Mouse (Mus musculus): ENCODE results near the gene Slc22a12. TPM values are rescaled to one million over a fixed set of nuclear protein-coding genes. Genes with fewer than 3 reads are reported as not detected.

Slc22a12 gene
- polyA plus RNA-seq, 1 experiment = not detected

DNA sequence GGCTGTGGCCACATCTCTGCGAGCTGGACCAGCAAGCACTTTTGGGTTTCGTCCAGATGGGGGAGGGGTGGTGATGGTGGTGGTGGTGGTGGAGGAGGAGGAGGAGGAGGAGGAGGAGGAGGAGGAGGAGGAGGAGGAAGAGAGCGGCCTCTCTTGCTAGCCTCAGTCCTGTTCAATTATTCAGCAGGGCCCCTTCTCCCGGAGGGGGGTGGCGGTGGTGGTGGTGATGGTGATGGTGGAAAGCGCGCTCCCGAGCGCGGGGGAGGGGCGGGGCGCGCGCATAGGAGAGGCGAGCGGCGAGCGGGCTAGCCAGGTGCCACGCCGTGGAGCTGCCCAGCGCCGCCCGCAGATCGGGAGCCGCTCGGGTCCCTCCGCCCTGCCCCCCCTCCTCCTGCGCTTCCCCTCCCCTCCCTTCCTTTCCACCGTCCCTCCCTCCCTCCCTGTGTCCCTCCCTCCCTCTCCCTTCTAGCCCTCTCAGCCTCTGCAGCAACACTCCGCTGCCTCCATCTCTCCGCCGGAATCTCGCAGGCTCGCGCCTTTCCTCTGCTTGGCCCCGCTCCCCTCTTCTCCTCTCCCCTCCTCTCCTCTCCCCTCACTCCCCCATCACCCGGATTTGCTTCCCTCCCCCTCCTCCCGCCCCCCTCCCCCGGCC is 45.6 kb downstream of the Slc22a12 start:
- Histone ChIP-seq H3K4me3 (ENCODE audit: insufficient read depth, low read length) (no peak overlapping the region), H3K27ac (ENCODE audit: insufficient read depth, low read length) (no peak overlapping the region), H3K4me1 (ENCODE audit: control insufficient read depth, insufficient read depth, low read length) (no peaks in the 10 kb centered on the region)
- TF ChIP-seq CTCF (IDR thresholded peaks at IDR 0.05; ENCODE audit: borderline replicate concordance, insufficient read depth, low read length) (no peak), POLR2A (IDR thresholded peaks at IDR 0.05; ENCODE audit: low read depth, low read length) (no peak)

DNA sequence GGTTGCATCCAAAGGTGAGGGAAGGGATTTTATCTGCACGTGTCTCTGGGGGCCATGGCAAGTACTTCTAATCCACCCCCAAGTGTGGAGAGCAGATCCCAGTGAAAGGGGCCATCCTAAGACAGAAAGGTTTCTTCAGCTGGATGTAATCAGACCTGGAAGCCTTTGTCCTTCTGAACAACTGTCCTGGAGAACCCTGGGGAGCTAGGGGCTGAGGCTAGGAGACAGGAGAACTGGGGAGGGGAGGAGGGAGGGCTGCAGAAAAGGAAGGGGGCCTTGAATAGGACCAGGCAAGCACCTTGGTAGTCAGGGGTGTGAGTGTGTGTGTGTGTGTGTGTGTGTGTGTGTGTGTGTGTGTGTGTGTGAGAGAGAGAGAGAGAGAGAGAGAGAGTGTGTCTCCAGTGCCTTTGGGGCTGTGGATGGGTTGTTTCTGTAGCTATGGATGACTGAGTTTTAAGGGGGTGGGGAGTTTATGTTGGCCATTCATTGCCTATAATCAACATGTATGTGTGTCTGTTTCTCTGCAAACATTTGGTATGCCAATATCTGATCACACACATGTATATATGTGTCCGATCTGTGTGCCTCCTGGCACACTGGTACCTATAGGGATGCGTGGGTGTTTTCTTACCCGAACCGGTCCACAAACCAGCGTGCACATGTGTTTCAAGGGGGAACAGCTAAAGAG is 46.2 kb downstream of the Slc22a12 start:
- no peaks in the 10 kb centered on the region for H3K4me1 ChIP-seq (ENCODE audit: control insufficient read depth, insufficient read depth, low read length)
- no peak for TF ChIP-seq POLR2A (IDR thresholded peaks at IDR 0.05; ENCODE audit: low read depth, low read length)
- TF ChIP-seq CTCF (IDR thresholded peaks at IDR 0.05; ENCODE audit: borderline replicate concordance, insufficient read depth, low read length) = no peak
- H3K4me3 ChIP-seq (ENCODE audit: insufficient read depth, low read length) = no peak overlapping the region
- no peak overlapping the region for H3K27ac ChIP-seq (ENCODE audit: insufficient read depth, low read length)

GRCm38 (mm10) chr19:6495714-6496113 is 47.1 kb downstream of the Slc22a12 start:
- no peaks in the 10 kb centered on the region for H3K4me1 ChIP-seq (ENCODE audit: control insufficient read depth, insufficient read depth, low read length)
- H3K4me3 ChIP-seq (ENCODE audit: insufficient read depth, low read length) = no peak overlapping the region
- TF ChIP-seq POLR2A (IDR thresholded peaks at IDR 0.05; ENCODE audit: low read depth, low read length) (no peak), CTCF (IDR thresholded peaks at IDR 0.05; ENCODE audit: borderline replicate concordance, insufficient read depth, low read length) (no peak)
- H3K27ac ChIP-seq (ENCODE audit: insufficient read depth, low read length) = no peak overlapping the region

- no peak overlapping the region for H3K4me3 ChIP-seq (ENCODE audit: insufficient read depth, low read length)
- TF ChIP-seq POLR2A (IDR thresholded peaks at IDR 0.05; ENCODE audit: low read depth, low read length) (no peak), CTCF (IDR thresholded peaks at IDR 0.05; ENCODE audit: borderline replicate concordance, insufficient read depth, low read length) (no peak)
Measured at GRCm38 (mm10) chr19:6494504-6495170, 48.2 kb downstream of the Slc22a12 start.

DNA sequence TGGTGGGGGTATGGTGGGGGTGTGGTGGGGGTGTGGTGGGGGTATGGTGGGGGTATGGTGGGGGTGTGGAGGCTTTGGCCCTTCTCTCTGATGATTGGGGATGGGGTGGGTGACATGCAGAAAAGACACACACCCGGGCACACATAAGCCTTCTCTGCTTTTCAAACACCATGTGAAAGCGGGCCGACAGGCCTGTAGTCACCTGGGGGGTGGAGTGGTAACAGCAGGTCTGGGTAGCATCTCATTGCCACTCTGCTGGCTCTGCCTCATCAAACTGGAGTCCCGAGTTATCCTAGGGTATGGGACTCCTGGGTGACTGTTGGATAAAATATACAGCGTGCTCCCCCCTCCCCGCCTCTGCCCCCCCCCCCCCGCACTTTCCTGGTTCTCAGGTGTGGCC is 48.8 kb downstream of the Slc22a12 start:
- Histone ChIP-seq H3K27ac (ENCODE audit: insufficient read depth, low read length) (no peak overlapping the region), H3K4me3 (ENCODE audit: insufficient read depth, low read length) (no peak overlapping the region), H3K4me1 (ENCODE audit: control insufficient read depth, insufficient read depth, low read length) (no peaks in the 10 kb centered on the region)
- no peak for TF ChIP-seq POLR2A (IDR thresholded peaks at IDR 0.05; ENCODE audit: low read depth, low read length)
- no peak for TF ChIP-seq CTCF (IDR thresholded peaks at IDR 0.05; ENCODE audit: borderline replicate concordance, insufficient read depth, low read length)

More at GRCm38 (mm10) chr19:6494504-6495170, 48.2 kb downstream of the Slc22a12 start:
- Histone ChIP-seq H3K27ac (ENCODE audit: insufficient read depth, low read length) (no peak overlapping the region), H3K4me1 (ENCODE audit: control insufficient read depth, insufficient read depth, low read length) (no peaks in the 10 kb centered on the region)

- TF ChIP-seq POLR2A (IDR thresholded peaks at IDR 0.05; ENCODE audit: low read depth, low read length) (no peak), CTCF (IDR thresholded peaks at IDR 0.05; ENCODE audit: borderline replicate concordance, insufficient read depth, low read length) (no peak)
- no peaks in the 10 kb centered on the region for H3K4me1 ChIP-seq (ENCODE audit: control insufficient read depth, insufficient read depth, low read length)
- H3K27ac ChIP-seq (ENCODE audit: insufficient read depth, low read length) = no peak overlapping the region
- no peak overlapping the region for H3K4me3 ChIP-seq (ENCODE audit: insufficient read depth, low read length)
Measured at GRCm38 (mm10) chr19:6493219-6493618, 49.6 kb downstream of the Slc22a12 start.

- H3K27ac ChIP-seq (ENCODE audit: insufficient read depth, low read length) = no peak overlapping the region
- TF ChIP-seq CTCF (IDR thresholded peaks at IDR 0.05; ENCODE audit: borderline replicate concordance, insufficient read depth, low read length) (peak; percentile 78; the same call in 1 of the 2 replicates), POLR2A (IDR thresholded peaks at IDR 0.05; ENCODE audit: low read depth, low read length) (no peak)
- H3K4me3 ChIP-seq (ENCODE audit: insufficient read depth, low read length) = no peak overlapping the region
- H3K4me1 ChIP-seq (ENCODE audit: control insufficient read depth, insufficient read depth, low read length) = no peaks in the 10 kb centered on the region
Measured at GRCm38 (mm10) chr19:6492124-6492523, 50.7 kb downstream of the Slc22a12 start.

DNA sequence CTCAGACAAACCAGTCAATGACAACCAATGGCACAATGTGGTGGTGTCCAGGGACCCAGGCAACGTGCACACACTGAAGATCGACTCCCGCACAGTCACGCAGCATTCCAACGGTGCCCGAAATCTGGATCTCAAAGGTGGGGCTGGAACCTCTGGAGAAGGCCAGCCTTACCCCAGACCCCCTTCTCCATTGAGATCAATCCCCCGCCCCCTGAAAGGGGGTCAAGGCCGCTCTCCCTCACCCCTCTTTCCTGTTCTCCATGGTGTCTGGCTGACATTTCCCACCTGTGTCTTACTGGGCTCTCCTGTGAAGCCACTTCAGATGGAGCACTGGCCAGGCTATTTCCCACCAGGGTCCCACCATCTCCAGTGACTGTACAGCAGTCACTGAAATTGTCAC is 51.3 kb downstream of the Slc22a12 start:
- Histone ChIP-seq H3K27ac (ENCODE audit: insufficient read depth, low read length) (no peak overlapping the region), H3K4me1 (ENCODE audit: control insufficient read depth, insufficient read depth, low read length) (no peaks in the 10 kb centered on the region), H3K4me3 (ENCODE audit: insufficient read depth, low read length) (no peak overlapping the region)
- TF ChIP-seq POLR2A (IDR thresholded peaks at IDR 0.05; ENCODE audit: low read depth, low read length) (no peak), CTCF (IDR thresholded peaks at IDR 0.05; ENCODE audit: borderline replicate concordance, insufficient read depth, low read length) (no peak)

GRCm38 (mm10) chr19:6489030-6489429 is 53.8 kb downstream of the Slc22a12 start:
- Histone ChIP-seq H3K4me1 (ENCODE audit: control insufficient read depth, insufficient read depth, low read length) (no peaks in the 10 kb centered on the region), H3K27ac (ENCODE audit: insufficient read depth, low read length) (no peak overlapping the region), H3K4me3 (ENCODE audit: insufficient read depth, low read length) (no peak overlapping the region)
- TF ChIP-seq POLR2A (IDR thresholded peaks at IDR 0.05; ENCODE audit: low read depth, low read length) (no peak), CTCF (IDR thresholded peaks at IDR 0.05; ENCODE audit: borderline replicate concordance, insufficient read depth, low read length) (peak; percentile 95)

Other genes starting within 250 kb of the Slc22a12 start
- gene Cdc42bpg, start 236.6 kb downstream of the Slc22a12 start, polyA plus RNA-seq (2011; ENCODE audit: insufficient read length, low read depth, missing spikeins) = 17.0 and 18.6 TPM in 2 replicates
- gene Men1, start 208.1 kb downstream of the Slc22a12 start, polyA plus RNA-seq (2011; ENCODE audit: insufficient read length, low read depth, missing spikeins) = 36.1 and 37.5 TPM in 2 replicates
- 18.0 and 24.3 TPM in 2 replicates for gene Map4k2, start 201.9 kb downstream of the Slc22a12 start, polyA plus RNA-seq (2011; ENCODE audit: insufficient read length, low read depth, missing spikeins)
- 186 and 226 TPM in 2 replicates for gene Sf1, start 179.3 kb downstream of the Slc22a12 start, polyA plus RNA-seq (2011; ENCODE audit: insufficient read length, low read depth, missing spikeins)
- 0.38 and 0.91 TPM in 2 replicates for gene Pygm, start 158.6 kb downstream of the Slc22a12 start, polyA plus RNA-seq (2011; ENCODE audit: insufficient read length, low read depth, missing spikeins)
- gene Rasgrp2, start 143.7 kb downstream of the Slc22a12 start, polyA plus RNA-seq (2011; ENCODE audit: insufficient read length, low read depth, missing spikeins) = 1.8 and 2.3 TPM in 2 replicates
- 0.13 and 0.39 TPM in 2 replicates for gene Nrxn2, start 124.3 kb downstream of the Slc22a12 start, polyA plus RNA-seq (2011; ENCODE audit: insufficient read length, low read depth, missing spikeins)

Data from embryonic fibroblast, embryonic 13.5 days (primary cell).